Mouse (Mus musculus) c-Kit-negative CD71-positive TER-119-positive erythroid progenitor cells, embryonic 14.5 days (primary cell): Measurements from ENCODE around the gene Fbxw25.
"Not testable (repeated sequence)": the region's sequence is repeated elsewhere in the genome, so short reads cannot be mapped to it uniquely, and the experiment has no call there.

Experiments used
- DNase-seq: peaks from one replicate; pipeline ENCODE4 v3.0.0-alpha.2; 2013; ENCODE audit warnings: low read depth, low spot score

Gene Fbxw25

DNA sequence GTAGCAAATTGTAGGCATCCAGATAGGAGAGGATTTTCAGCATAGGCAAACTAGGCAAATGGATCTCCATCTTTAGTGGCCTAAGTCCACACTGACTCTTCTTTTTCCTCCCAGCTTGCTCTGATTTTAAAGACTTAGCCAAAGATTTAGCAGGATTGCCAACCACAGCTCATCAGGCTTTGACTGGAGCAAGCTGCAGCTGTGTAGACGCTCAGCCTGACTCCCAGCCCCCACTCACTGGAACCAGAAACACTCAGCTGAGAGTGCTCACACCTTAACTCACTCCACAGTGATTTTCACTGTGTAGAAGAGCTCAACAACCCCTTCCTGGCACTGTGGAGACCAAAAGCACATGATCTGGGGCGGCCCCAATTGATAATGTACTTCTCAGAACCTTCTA lies at the start of gene Fbxw25:
Gene Fbxw25, minus strand, starts transcription at position 101 of the 400 bp plus-strand sequence.
- DNase-seq, result not testable (repeated sequence)

DNA sequence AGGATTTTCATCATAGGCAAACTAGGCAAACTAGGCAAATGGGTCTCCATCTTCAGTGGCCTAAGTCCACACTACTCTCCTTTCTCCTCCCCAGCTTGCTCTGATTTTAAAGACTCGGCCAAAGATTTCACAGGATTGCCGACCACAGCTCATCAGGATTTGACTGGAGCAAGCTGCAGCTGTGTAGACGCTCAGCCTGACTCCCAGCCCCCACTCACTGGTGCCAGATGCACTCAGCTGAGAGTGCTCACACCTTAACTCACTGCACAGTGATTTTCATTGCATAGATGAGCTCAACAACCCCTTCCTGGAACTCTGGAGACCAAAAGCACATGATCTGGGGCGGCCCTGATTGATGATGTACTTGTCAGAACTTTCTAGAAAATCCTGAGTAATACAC lies 38.1 kb upstream of the Fbxw25 start, which contains the start of gene Fbxw18:
Gene Fbxw18, minus strand, starts transcription at position 101 of the 400 bp plus-strand sequence.
- DNase-seq, result not testable (repeated sequence)

DNA sequence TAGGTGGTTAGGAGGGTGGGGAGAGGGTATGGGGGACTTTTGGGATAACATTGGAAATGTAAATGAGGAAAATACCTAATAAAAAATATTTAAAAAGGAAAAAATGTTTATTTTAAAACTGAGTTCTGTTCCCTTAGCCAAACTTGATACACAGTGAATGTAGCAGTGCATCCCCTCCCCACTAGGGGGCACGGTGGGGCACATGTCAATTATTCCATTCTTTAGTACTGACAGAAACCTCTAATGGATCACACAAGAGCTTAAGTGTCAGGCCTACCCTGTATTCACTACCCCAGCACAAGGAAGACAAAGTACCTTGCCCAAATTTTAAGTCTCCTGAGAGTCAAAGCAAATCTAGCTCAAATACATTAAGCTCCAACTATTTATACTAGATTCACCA lies 20.8 kb upstream of the Fbxw25 start:
- DNase-seq, result no peak

DNA sequence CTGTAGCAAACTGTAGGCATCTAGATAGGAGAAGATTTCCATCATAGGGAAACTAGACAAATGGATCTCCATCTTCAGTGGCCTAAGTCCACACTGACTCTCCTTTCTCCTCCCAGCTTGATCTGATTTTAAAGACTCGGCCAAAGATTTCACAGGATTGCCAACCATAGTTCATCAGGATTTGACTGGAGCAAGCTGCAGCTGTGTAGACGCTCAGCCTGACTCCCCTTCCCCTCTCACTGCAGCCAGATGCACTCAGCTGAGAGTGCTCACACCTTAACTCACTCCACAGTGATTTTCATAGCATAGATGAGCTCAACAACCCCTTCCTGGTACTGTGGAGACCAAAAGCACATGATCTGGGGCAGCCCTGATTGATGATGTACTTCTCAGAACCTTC lies 38.5 kb downstream of the Fbxw25 start, which contains the start of gene Fbxw24:
Gene Fbxw24, minus strand, starts transcription at position 101 of the 400 bp plus-strand sequence.
- not testable (repeated sequence) for DNase-seq

DNA sequence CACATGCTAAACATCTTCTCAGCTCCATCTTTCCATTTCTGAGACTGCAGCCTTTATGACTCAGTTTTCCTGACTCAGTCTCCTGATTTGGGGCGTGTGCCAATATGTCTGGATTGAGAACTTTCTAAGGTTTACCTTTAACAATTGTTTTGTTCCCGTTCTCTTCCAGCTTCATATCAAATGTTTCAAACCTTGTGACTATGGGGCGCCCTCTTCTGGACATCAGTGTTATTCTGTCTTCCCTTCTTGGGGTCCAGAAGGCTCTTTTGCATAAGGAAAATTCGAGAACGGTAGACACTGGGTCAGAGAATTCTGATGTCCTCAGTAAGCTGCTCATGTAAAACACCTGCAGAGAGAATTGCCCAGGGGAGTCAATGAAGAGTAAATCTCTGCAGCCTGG lies 57.6 kb downstream of the Fbxw25 start:
- DNase-seq, result not testable (repeated sequence)

DNA sequence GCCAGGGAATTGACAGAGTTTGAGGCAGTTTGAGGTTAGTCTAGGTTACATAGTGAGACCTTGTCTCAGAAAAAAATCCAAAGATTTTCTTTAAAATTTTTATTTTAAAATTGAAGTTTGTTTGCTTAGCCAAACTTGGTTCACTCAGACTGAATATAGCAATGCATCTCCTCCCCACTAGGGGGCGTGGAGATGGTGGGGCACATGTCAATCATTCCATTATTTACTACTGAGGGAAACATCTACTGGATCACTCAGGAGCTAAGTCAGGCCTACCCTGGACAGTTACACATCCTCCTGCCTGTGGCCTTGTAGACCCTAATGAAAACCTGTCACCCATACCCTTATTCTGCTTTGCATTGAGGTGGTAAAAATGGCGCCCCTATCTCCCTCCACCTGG lies 62.3 kb downstream of the Fbxw25 start:
- DNase-seq, result not testable (repeated sequence)

DNA sequence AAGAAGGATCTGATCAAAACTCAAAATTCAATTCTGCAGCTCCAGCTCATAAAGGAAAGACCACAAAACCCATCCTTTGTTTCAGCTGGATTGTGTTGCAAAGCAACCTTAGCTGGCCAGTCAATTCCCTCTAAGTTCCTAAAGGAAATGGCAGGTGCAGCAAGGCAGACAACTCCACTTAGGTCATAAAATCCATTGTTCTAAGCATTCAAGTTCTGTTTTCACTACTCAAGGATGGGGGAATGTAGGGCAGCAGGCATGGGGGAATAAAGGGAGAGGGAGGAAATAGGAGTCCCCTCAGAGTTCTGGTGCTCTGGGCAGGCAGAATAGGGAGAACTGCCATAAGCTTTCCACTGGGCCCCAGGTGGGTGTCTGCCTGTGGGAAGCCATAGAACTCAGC lies 67.2 kb downstream of the Fbxw25 start:
- no peak for DNase-seq
